Comparison of ENCODE assay signal across 30 mouse cellular contexts in the genomic region with DNA sequence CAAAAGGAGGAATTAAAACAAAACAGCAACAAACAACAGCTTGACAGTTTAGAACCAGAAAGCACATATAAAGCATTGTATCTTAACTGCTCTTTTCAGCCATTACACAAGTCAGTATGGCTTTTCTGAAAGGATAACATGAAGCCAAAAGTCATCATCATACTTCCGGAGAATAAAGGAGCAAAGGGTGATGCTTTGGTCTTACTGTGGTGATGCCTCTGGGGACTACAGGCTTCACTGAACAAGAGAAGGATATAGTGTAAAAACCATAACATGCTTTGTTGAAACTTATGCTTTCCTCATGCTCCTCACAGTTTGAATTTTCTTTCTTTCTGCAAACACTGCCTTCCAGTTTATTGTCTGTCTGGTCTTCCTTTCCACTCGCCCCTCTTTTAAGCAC. TPM values are rescaled to one million over a fixed set of nuclear protein-coding genes. Genes with fewer than 3 reads are reported as not detected.
"Had no signal": no experiment of that assay in that cellular context is flagged by ENCODE, and none has a peak within 500 bp of the region (broad histone marks: within the 10 kb centered on the region; RNA-seq: fewer than 3 reads in every experiment).

No protein-coding gene starts in this region.

- H3K36me3 ChIP-seq: heart, embryonic 13.5 days; heart, embryonic 15.5 days; hindbrain, embryonic 13.5 days; hindbrain, embryonic 15.5 days; kidney, embryonic 15.5 days; limb, embryonic 10.5 days; limb, embryonic 12.5 days had no signal

- H3K4me3 ChIP-seq: gastrocnemius, adult 2 months; heart, adult 2 months; heart, embryonic 13.5 days; heart, embryonic 15.5 days; hindbrain, embryonic 13.5 days; hindbrain, embryonic 15.5 days; kidney, embryonic 15.5 days; limb, embryonic 10.5 days; limb, embryonic 12.5 days had no signal

- H3K4me1 ChIP-seq: heart, embryonic 13.5 days; heart, embryonic 15.5 days; hindbrain, embryonic 15.5 days; kidney, embryonic 15.5 days; limb, embryonic 12.5 days had no signal

- H3K27me3 ChIP-seq: heart, embryonic 13.5 days; heart, embryonic 15.5 days; hindbrain, embryonic 13.5 days; hindbrain, embryonic 15.5 days; kidney, embryonic 15.5 days; limb, embryonic 12.5 days had no signal

- ATAC-seq: hindbrain, postnatal 0 days; intestine, embryonic 16.5 days had no signal

- H3K27ac ChIP-seq: gastrocnemius, adult 2 months; heart, adult 2 months; heart, embryonic 13.5 days; heart, embryonic 15.5 days; hindbrain, embryonic 13.5 days; hindbrain, embryonic 15.5 days; hindbrain, postnatal 0 days; kidney, embryonic 15.5 days; kidney, postnatal 0 days; limb, embryonic 10.5 days; limb, embryonic 12.5 days; liver, embryonic 14.5 days had no signal

- H3K4me2 ChIP-seq: heart, embryonic 11.5 days; heart, embryonic 13.5 days; heart, embryonic 15.5 days; hindbrain, embryonic 13.5 days; hindbrain, embryonic 15.5 days; kidney, embryonic 15.5 days; limb, embryonic 12.5 days; liver, embryonic 11.5 days had no signal

- DNase-seq: gastrocnemius, adult 2 months; gastrocnemius, postnatal 10 days; gastrocnemius, postnatal 36 days; heart, adult 11 months; heart, adult 2 months; heart, postnatal 14 days; heart, postnatal 36 days; kidney, adult 11 months; kidney, adult 2 months; kidney, adult 9 months; kidney, postnatal 14 days; kidney, postnatal 36 days; layer of hippocampus, adult 9-11 months; layer of hippocampus, postnatal 36 days; liver had no signal

- H3K9ac ChIP-seq: heart, embryonic 13.5 days; heart, embryonic 15.5 days; hindbrain, embryonic 13.5 days; hindbrain, embryonic 15.5 days; kidney, embryonic 15.5 days; limb, embryonic 12.5 days; liver, embryonic 14.5 days had no signal

- H3K9me3 ChIP-seq: heart, embryonic 13.5 days; heart, embryonic 15.5 days; hindbrain, embryonic 13.5 days; hindbrain, embryonic 15.5 days; kidney, embryonic 15.5 days; limb, embryonic 10.5 days; limb, embryonic 12.5 days had no signal

RNA-seq across cellular contexts. Expression of gene Hepacam2, which starts 34.5 kb away (rescaled TPM):
- total RNA-seq: gastrocnemius, postnatal 10 days; gastrocnemius, postnatal 36 days; heart, postnatal 14 days; hematopoietic stem cell, adult 5-6 weeks had no signal
- polyA plus RNA-seq: heart, postnatal 0 days had no signal
